Mouse (Mus musculus) midbrain, embryonic 10.5 days (tissue): ENCODE measurements around the gene Ddit4l. TPM values are rescaled to one million over a fixed set of nuclear protein-coding genes. Genes with fewer than 3 reads are reported as not detected.

Source experiments
- microRNA-seq: library from miRNA; unstranded; fragments of <30 nt; microRNA quantifications from one replicate; pipeline ENCODE4, GENCODE M21; 2017
- polyA plus RNA-seq: library from polyadenylated mRNA; unstranded; fragments of >200 nt; fragmentation: Nextera tagmentation; extraction: Ambion mirVana; gene quantifications from 2 replicates; pipeline ENCODE4 v1.2.1, GENCODE M21; 2016

The Ddit4l gene
- polyA plus RNA-seq, 1 experiment from 2014 or later: 13.6 TPM

Small RNA genes within 50 kb of the gene (microRNA-seq; reads per million reads assigned to microRNA genes)
- gene Gm22468: not detected

Other genes with a start within 250 kb of the Ddit4l start
- not detected in 2 replicates for gene Gm21962, start 49.9 kb downstream of the Ddit4l start, polyA plus RNA-seq
- gene H2afz, start 242.9 kb downstream of the Ddit4l start, polyA plus RNA-seq: 3,193 and 3,605 TPM in 2 replicates
- 4.8 and 7.0 TPM in 2 replicates for gene Dnajb14, start 246.1 kb downstream of the Ddit4l start, polyA plus RNA-seq